Mouse (Mus musculus) heart, embryonic 14.5 days (tissue): ENCODE measurements around the gene Slc5a5. TPM values are rescaled to one million over a fixed set of nuclear protein-coding genes. Genes with fewer than 3 reads are reported as not detected.

Source experiments
- ATAC-seq: fragments of 200-750 bp; cut with Nextera tagmentation; 2 replicates; pipeline ENCODE4 v1.8.0; 2017; ENCODE audit warnings: low read depth, moderate TSS enrichment; ENCODE audit not compliant: insufficient number of reproducible peaks, insufficient read depth, low FRiP score
- H3K27ac ChIP-seq, 2 experiments: fragments of 200-500 bp in 1 of 2; fragments of 300-500 bp in 1 of 2; sonication (generic) in 1 of 2; replicated peaks in 1 of 2; 2 replicates each; pipeline ENCODE4 v1.5.1; 2012 to 2014; ENCODE audit warnings: low read depth in 2 of 2, low read length in 2 of 2, control low read depth in 1 of 2, mild to moderate bottlenecking in 1 of 2, mixed read lengths in 1 of 2; ENCODE audit not compliant: control insufficient read depth in 1 of 2, insufficient read depth in 1 of 2
- H3K27me3 ChIP-seq: fragments of 300-500 bp; sonication (generic); 2 replicates; pipeline ENCODE4 v1.6.1; 2014; ENCODE audit warnings: mild to moderate bottlenecking, low read length, control low read depth; ENCODE audit not compliant: control insufficient read depth, insufficient read depth
- H3K36me3 ChIP-seq: fragments of 300-500 bp; sonication (generic); 2 replicates; pipeline ENCODE4 v1.6.1; 2014; ENCODE audit warnings: mild to moderate bottlenecking, control low read depth, low read length, mixed read lengths; ENCODE audit not compliant: control insufficient read depth, insufficient read depth
- H3K4me1 ChIP-seq, 2 experiments: fragments of 200-500 bp in 1 of 2; fragments of 300-500 bp in 1 of 2; sonication (generic) in 1 of 2; 2 replicates each; pipeline ENCODE4 v1.6.1; 2012 to 2014; ENCODE audit warnings: low read length in 2 of 2, control low read depth in 1 of 2, mixed read lengths in 1 of 2; ENCODE audit not compliant: control insufficient read depth in 2 of 2, insufficient read depth in 2 of 2
- H3K4me2 ChIP-seq: fragments of 300-500 bp; sonication (generic); 2 replicates; pipeline ENCODE4 v1.6.1; 2014; ENCODE audit warnings: mild to moderate bottlenecking, low read length
- H3K4me3 ChIP-seq, 2 experiments: fragments of 200-500 bp in 1 of 2; fragments of 300-500 bp in 1 of 2; sonication (generic) in 1 of 2; 2 replicates each; pipeline ENCODE4 v1.5.1; 2012 to 2014; ENCODE audit warnings: low read length in 2 of 2, mild to moderate bottlenecking in 2 of 2, control low read depth in 1 of 2, low read depth in 1 of 2, moderate library complexity in 1 of 2; ENCODE audit not compliant: control insufficient read depth in 1 of 2, insufficient read depth in 1 of 2
- H3K9ac ChIP-seq: fragments of 300-500 bp; sonication (generic); 2 replicates; pipeline ENCODE4 v1.6.1; 2014; ENCODE audit warnings: mild to moderate bottlenecking, low read length
- H3K9me3 ChIP-seq: fragments of 300-500 bp; sonication (generic); 2 replicates; pipeline ENCODE4 v1.6.1; 2016; ENCODE audit warnings: low read length, control low read depth; ENCODE audit not compliant: control insufficient read depth
- WGBS: fragments of 180-500 bp; shearing (Covaris S2); extraction: QIAGEN DNeasy Blood & Tissue Kit; methylation state at CpG from one replicate; pipeline ENCODE4 v1.1.7; 2014; 5-methylcytosine and 5-hydroxymethylcytosine counted together
- polyA plus RNA-seq: library from polyadenylated mRNA; unstranded; fragments of >200 nt; fragmentation: Nextera tagmentation; extraction: Ambion mirVana; gene quantifications from 2 replicates; pipeline ENCODE4 v1.2.1, GENCODE M21; 2014

Slc5a5 gene
- polyA plus RNA-seq, 1 experiment from 2014 or later = not detected

DNA sequence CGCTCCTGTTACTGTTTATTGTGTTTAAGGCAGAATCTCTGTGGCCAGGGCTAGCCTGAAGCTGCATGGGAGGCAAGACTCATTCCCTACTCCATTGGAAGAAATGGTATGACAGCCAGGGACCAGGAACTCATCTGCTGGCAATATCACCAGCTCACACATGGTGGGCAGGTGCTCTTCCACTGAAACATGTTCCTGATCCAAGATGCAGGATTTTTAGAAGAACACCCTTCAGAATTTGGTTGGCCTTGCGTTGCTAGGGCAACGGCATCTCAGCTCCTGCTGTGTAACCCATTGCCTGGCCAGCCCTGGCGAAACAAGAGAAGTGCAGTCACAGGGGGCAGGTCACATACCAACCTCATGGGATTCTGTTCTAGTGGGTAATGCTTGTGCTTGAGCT lies 13.1 kb downstream of the Slc5a5 start:
- H3K9ac ChIP-seq = no peak overlapping the region
- no peak for ATAC-seq
- no peak overlapping the region for H3K27ac ChIP-seq
- no peaks in the 10 kb centered on the region for H3K27me3 ChIP-seq
- 60% methylated on average over 4 of the region's 4 CpGs for whole genome bisulfite sequencing
- H3K36me3 ChIP-seq = no peaks in the 10 kb centered on the region
- peaks cover 10% of the 10 kb centered on the region in 2 experiments for H3K4me1 ChIP-seq
- no peak overlapping the region for H3K4me2 ChIP-seq
- no peaks in the 10 kb centered on the region for H3K9me3 ChIP-seq
- no peak overlapping the region for H3K4me3 ChIP-seq

DNA sequence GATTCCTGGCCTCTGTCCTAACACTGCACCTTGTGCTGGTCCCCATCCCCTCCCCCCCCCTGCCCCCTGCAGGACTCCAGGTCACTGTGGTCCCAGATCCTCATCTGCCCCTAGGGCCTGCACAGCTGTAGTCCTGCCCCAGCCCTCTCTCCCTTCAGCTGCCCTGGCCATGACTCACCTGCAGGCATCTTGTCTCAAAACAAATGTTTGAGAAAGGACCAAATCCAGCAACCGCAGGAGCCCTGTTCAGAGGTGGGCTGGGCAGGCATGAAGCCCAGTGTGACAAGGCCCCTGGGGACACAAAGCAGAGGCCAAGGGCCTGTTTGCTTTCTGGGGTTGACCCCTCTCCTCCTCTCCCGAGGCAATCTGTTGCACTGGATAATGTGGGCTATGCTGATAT lies 14.4 kb downstream of the Slc5a5 start:
- Histone ChIP-seq H3K36me3 (no peaks in the 10 kb centered on the region), H3K4me2 (no peak overlapping the region), H3K4me1 (peaks cover 10 to 13% of the 10 kb centered on the region in 2 experiments), H3K9ac (no peak overlapping the region), H3K9me3 (no peaks in the 10 kb centered on the region), H3K27me3 (no peaks in the 10 kb centered on the region), H3K27ac (no peak overlapping the region), H3K4me3 (no peak overlapping the region)
- ATAC-seq = no peak
- WGBS = 33% methylated on average over 2 of the region's 2 CpGs

DNA sequence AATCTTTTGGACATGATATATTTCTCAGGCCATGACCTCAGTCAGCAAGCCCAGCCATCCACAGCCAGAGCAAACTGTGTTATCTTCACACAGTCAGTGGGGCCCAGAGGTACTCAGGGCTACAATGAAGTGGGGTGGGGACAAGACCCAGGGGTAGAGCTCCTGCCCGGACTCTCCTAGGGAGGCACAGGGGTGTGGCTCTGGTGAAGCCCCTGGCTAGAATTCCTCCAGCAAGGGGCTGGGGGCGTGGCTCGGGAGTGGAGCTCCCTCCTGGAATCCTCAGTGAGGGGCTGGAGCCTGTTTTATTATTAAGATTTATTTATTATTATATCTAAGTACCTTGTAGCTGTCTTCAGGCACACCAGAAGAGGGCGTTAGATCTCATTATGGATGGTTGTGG lies 16.2 kb downstream of the Slc5a5 start:
- Histone ChIP-seq H3K4me1 (peaks cover 13 to 15% of the 10 kb centered on the region in 2 experiments), H3K9me3 (no peaks in the 10 kb centered on the region), H3K27ac (no peak overlapping the region), H3K4me3 (no peak overlapping the region), H3K9ac (no peak overlapping the region), H3K27me3 (no peaks in the 10 kb centered on the region), H3K4me2 (no peak overlapping the region), H3K36me3 (no peaks in the 10 kb centered on the region)
- 57% methylated on average over 4 of the region's 4 CpGs for WGBS
- ATAC-seq = no peak

DNA sequence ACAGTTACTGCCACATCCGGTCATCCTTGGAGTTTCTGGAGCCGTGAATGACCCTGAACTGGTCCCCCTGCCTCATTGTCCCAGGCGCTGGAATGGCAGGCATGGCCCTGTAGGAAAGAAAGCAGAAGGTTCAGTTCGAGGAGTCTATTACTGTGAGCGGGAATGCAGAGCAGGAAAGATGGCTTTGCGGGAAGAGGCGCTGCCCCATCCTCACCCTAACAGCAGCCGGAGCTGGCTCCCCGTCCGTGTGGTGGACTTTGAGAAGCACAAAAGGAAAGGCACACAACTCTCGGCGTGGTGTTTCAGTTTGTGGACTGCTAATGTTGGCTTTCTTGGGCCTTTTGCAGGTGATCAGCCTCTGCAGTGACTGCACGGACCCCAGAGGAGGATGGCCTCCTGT lies 18.1 kb downstream of the Slc5a5 start:
- H3K36me3 ChIP-seq = no peaks in the 10 kb centered on the region
- no peak overlapping the region for H3K9ac ChIP-seq
- H3K27ac ChIP-seq = no peak overlapping the region
- no peak for ATAC-seq
- H3K27me3 ChIP-seq = no peaks in the 10 kb centered on the region
- 89% methylated on average over 13 of the region's 13 CpGs for WGBS
- no peaks in the 10 kb centered on the region for H3K9me3 ChIP-seq
- H3K4me3 ChIP-seq = no peak overlapping the region
- H3K4me1 ChIP-seq = peaks cover 7 to 10% of the 10 kb centered on the region in 2 experiments
- H3K4me2 ChIP-seq = no peak overlapping the region

DNA sequence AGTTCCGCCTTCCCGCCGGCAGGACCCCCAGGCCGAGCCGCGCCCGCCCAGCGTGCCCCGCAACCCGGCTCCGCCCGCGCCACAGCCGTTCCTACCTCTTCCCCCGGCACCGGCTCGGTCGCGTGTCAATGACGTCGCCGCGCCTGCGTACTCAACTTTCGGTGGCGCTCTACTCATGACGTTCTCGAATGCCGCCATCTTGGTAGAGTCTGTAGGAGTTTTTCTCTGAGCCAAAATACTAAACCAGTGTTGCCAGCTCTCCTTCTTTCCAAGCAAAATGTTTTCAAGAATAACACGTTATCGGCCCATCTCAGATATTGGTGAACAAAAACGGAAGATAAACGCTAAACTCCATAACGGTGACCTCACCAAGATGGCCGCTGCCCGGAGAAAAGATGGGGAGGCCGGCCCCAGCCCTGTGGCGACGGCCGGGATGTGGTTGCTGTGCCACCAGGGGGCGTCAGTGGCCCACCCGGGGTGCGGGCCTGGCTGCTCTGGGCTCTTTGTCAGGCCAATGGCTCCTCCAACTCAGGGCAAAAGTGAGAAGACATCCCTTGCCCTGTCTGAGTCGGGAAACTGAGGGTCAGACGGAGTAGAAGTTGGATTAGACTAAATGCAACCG lies 19.1 kb downstream of the Slc5a5 start, which contains the start of gene Ccdc124:
Gene Ccdc124 (minus strand): TSS at position 572 of the 622 bp plus-strand sequence.
- 1% methylated on average over 46 of the region's 46 CpGs for WGBS
- peaks cover 1% of the 10 kb centered on the region for H3K36me3 ChIP-seq

DNA sequence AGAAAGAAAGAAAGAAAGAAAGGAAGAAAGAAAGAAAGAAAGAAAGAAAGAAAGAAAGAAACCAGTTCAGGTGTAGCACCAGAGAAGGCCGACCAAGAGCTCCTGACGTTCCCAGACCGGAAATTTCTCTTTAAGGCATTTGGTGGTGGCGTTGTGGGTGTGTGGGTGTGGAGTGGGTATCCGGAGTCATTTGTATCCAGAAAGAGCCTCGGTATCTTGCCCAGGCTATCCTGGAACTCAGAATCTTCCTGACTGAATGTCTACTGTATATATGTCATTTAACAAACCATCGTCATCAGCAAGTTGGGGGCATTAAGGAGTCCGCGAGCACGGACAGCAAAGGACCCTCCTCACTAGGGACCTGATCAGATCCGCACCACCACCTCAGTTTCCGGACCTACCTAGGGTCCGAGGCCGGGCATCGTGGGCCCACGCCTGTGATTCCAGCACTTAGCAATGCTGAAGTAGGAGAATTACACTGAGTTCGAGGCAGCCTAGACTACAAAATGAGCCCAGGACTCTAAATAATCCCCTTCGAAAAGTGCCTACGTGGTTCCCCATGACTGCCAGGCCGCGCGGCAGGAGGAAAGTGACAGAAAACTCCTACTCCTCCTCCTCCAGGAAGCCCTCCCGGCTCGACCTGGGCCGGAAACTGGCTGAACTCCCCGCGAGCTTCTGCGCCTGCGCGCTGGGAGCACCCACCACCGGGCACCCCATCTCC lies 19.8 kb downstream of the Slc5a5 start:
- Histone ChIP-seq H3K9me3 (no peaks in the 10 kb centered on the region), H3K36me3 (peaks cover 8% of the 10 kb centered on the region), H3K9ac (peak overlapping the region; percentile 87), H3K4me2 (peak overlapping the region; percentile 89), H3K27ac (peak overlapping the region; percentile 10 to 62; a peak in 3 of 4 replicates), H3K4me1 (peaks cover 7 to 13% of the 10 kb centered on the region in 2 experiments), H3K27me3 (no peaks in the 10 kb centered on the region), H3K4me3 (peak overlapping the region; percentile 80 to 86)
- ATAC-seq = no peak
- WGBS = 4% methylated on average over 31 of the region's 31 CpGs

More for the DNA sequence above, 19.1 kb downstream of the Slc5a5 start, which contains the start of gene Ccdc124:
- H3K27ac ChIP-seq = peak within 1 kb of the TSS; percentile 62 to 92
- H3K9me3 ChIP-seq = no peaks in the 10 kb centered on the region
- H3K4me1 ChIP-seq = peaks cover 7 to 13% of the 10 kb centered on the region in 2 experiments
- H3K27me3 ChIP-seq = no peaks in the 10 kb centered on the region
- ATAC-seq = peak; percentile 83
- peak within 1 kb of the TSS; percentile 80 to 86 for H3K4me3 ChIP-seq
- peak within 1 kb of the TSS; percentile 89 for H3K4me2 ChIP-seq
- peak within 1 kb of the TSS; percentile 87 for H3K9ac ChIP-seq

DNA sequence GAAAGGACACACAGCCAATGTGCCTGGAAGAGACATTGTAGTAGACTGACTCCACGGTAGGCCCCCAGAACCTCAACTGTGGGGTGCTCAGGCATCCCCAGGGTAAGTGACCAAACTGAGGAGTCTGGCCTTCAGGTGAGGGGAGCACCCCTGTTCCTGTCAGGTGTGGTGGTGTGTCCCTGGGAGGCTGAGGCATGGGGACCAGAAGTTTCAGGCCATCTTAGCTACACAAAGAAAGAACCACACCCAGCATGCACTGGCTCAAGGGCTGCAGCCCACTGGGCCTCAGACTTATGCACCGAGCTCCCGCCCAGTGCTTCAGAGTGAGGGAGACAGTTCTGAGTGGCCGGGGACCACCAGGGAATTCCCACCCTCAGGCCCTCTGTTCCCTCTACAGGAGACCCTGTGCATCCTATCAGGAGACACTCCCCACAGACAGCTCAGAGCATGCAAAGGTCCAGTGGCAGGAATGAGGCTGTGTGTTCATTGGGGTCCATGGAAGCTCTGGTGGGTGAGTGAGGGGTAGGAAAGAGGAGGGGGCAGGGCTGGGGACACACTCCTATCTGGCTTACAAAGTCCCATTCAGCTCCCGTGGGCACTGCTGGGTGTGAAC lies 21.3 kb downstream of the Slc5a5 start:
- peaks cover 7 to 13% of the 10 kb centered on the region in 2 experiments for H3K4me1 ChIP-seq
- H3K27me3 ChIP-seq = no peaks in the 10 kb centered on the region
- H3K9ac ChIP-seq = no peak overlapping the region
- peaks cover 10% of the 10 kb centered on the region for H3K36me3 ChIP-seq
- H3K4me3 ChIP-seq = no peak overlapping the region
- H3K27ac ChIP-seq = peak overlapping the region in 1 of 2 experiments; percentile 27; a peak in 2 of 4 replicates
- no peak overlapping the region for H3K4me2 ChIP-seq
- ATAC-seq = no peak
- 78% methylated on average over 5 of the region's 5 CpGs for WGBS
- no peaks in the 10 kb centered on the region for H3K9me3 ChIP-seq
